8 mouse cellular contexts compared by ENCODE assay signal in the genomic region with DNA sequence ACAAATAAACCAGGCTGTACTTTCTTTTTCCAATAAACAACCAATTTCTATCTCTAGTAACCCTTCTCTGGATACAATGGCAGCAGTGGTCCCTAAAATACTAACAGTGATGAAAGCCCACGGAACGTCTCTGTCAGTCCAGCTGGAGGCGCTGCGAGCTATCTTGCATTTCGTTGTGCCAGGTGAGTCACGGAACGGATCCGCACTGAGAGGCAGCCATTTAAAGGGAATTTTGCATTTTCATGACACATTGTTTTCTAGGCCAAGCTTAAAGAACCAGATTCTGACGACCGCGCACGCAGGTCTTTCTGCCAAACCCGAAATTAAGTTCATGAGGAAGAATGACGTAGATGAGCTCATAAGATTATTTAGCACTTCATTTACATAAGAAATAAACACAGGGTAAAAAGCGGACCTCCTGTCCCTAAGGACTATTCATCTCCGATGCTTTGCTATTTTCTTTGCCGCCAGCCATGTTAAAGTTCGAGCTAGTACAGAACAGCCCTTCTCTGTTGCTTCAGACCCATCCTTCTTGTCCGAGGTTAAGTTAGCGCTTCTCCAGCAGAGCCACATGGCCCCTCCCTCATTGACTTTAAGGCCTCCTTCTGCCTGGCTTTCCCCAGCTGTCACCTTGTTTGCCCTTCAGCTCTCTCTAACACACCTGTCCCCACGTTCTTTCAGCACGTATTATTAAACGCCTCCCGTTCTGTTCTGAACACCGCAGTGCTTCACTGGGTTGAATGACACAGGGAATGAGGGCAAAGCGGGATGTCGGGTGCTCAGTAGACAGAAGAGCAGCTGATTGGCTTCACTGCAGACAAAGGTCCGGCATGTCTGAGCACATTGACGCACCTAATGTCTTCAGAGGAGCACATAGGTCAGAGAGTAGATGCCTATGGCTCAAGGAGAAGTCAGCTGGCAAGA. TPM values are rescaled to one million over a fixed set of nuclear protein-coding genes. Genes with fewer than 3 reads are reported as not detected.
DNase-seq lines count a peak whose midpoint lies in the region; ATAC-seq and TF ChIP-seq lines count a peak whose summit lies in the region.

No protein-coding gene starts in this region.

- no peaks in the 10 kb centered on the region for H3K27me3 ChIP-seq in cerebellum, adult 2 months (ENCODE audit: control insufficient read depth, insufficient read depth, low read length)
- no peaks in the 10 kb centered on the region for H3K27me3 ChIP-seq in lung, postnatal 0 days (replicated peaks; ENCODE audit: insufficient read depth, low read length)
- no peaks in the 10 kb centered on the region for H3K27me3 ChIP-seq in hindbrain, postnatal 0 days (ENCODE audit: insufficient read depth, low read length)

- TF ChIP-seq CTCF in cerebellum, adult 2 months (IDR thresholded peaks at IDR 0.05; ENCODE audit: borderline replicate concordance, insufficient read depth, low read depth, low read length) = 0 out of 2 replicates have a peak, but pooled peaks have one; percentile 2
- TF ChIP-seq CTCF in lung, postnatal 0 days (IDR thresholded peaks at IDR 0.05) = peak; percentile 20; the same call in 1 of the 2 replicates
- peak; percentile 57 for TF ChIP-seq CTCF in hindbrain, postnatal 0 days (IDR thresholded peaks at IDR 0.05; ENCODE audit: low read depth)

- H3K4me1 ChIP-seq in cerebellum, adult 2 months (ENCODE audit: control insufficient read depth, insufficient read depth, low read length) = no peaks in the 10 kb centered on the region
- no peaks in the 10 kb centered on the region for H3K4me1 ChIP-seq in lung, postnatal 0 days (ENCODE audit: insufficient read depth, low read depth, low read length)
- H3K4me1 ChIP-seq in hindbrain, postnatal 0 days (ENCODE audit: insufficient read depth, low read length) = no peaks in the 10 kb centered on the region

- no peak overlapping the region for H3K27ac ChIP-seq in cerebellum, adult 2 months (ENCODE audit: insufficient read depth, low read length)
- no peak overlapping the region for H3K27ac ChIP-seq in lung, postnatal 0 days (ENCODE audit: low read length)
- no peak overlapping the region for H3K27ac ChIP-seq in hindbrain, postnatal 0 days

- no peak overlapping the region for H3K4me2 ChIP-seq in lung, postnatal 0 days (replicated peaks; ENCODE audit: low read depth, low read length)
- H3K4me2 ChIP-seq in hindbrain, postnatal 0 days (ENCODE audit: low read depth, low read length) = peak overlapping the region; percentile 44

- peaks cover 26% of the 10 kb centered on the region for H3K36me3 ChIP-seq in lung, postnatal 0 days (ENCODE audit: insufficient read depth, low read length)
- no peaks in the 10 kb centered on the region for H3K36me3 ChIP-seq in hindbrain, postnatal 0 days (ENCODE audit: insufficient read depth, low read length)

- 57% methylated on average over 29 of the region's 29 CpGs for WGBS in cerebellum, adult 2 months
- 49% methylated on average over 29 of the region's 29 CpGs for WGBS in lung, postnatal 0 days
- WGBS in hindbrain, postnatal 0 days = 25% methylated on average over 29 of the region's 29 CpGs

- no peak for TF ChIP-seq POLR2A in cerebellum, adult 2 months (IDR thresholded peaks at IDR 0.05; ENCODE audit: borderline replicate concordance, insufficient read depth, low read length)

- no peak overlapping the region for H3K4me3 ChIP-seq in cerebellum, adult 2 months (replicated peaks; ENCODE audit: insufficient read depth, low read depth, low read length)
- no peak overlapping the region for H3K4me3 ChIP-seq in lung, postnatal 0 days (ENCODE audit: low read depth, low read length)
- H3K4me3 ChIP-seq in hindbrain, postnatal 0 days (ENCODE audit: low read length) = peak overlapping the region; percentile 6

- peak; percentile 23 to 49 for DNase-seq in cerebellum, adult 2 months
- DNase-seq in lung, postnatal 0 days (ENCODE audit: low spot score) = no peak
- no peak for DNase-seq in lung, postnatal 14 days
- DNase-seq in hindbrain, postnatal 0 days (ENCODE audit: low spot score) = peak; percentile 78
- peak; percentile 24 for DNase-seq in retina, embryonic 14.5 days (ENCODE audit: low spot score)
- no peak for DNase-seq in kidney, postnatal 25 days
- no peak for DNase-seq in layer of hippocampus, adult 11-12 months (ENCODE audit: low spot score)

- H3K9me3 ChIP-seq in lung, postnatal 0 days (ENCODE audit: low read length) = no peaks in the 10 kb centered on the region
- H3K9me3 ChIP-seq in hindbrain, postnatal 0 days (ENCODE audit: low read length) = no peaks in the 10 kb centered on the region

- ATAC-seq in cerebellum, adult (ENCODE audit: insufficient number of reproducible peaks, low FRiP score, low TSS enrichment) = no peak
- no peak for ATAC-seq in lung, postnatal 0 days
- peak; percentile 51; the same call in 1 of the 2 replicates for ATAC-seq in hindbrain, postnatal 0 days

- TF ChIP-seq EP300 in lung, postnatal 0 days (IDR thresholded peaks at IDR 0.05) = no peak

- H3K9ac ChIP-seq in lung, postnatal 0 days (replicated peaks; ENCODE audit: low read depth) = no peak overlapping the region
- H3K9ac ChIP-seq in hindbrain, postnatal 0 days (replicated peaks; ENCODE audit: low read length) = no peak overlapping the region

RNA-seq across cellular contexts. Expression of gene Lrrk2, which starts 36.5 kb away (rescaled TPM):
- polyA plus RNA-seq in cerebellum, adult 2 months (2012; rRNA removed) = 14.2 and 15.5 TPM in 2 replicates
- 31.6 and 33.9 TPM in 2 replicates for polyA plus RNA-seq in lung, postnatal 0 days (2015; fragmentation: Nextera tagmentation; extraction: Ambion mirVana)
- total RNA-seq in hindbrain, postnatal 0 days (2014; rRNA removed) = 5.5 and 13.0 TPM in 2 replicates
- polyA plus RNA-seq in hindbrain, postnatal 0 days (2015; fragmentation: Nextera tagmentation; extraction: Ambion mirVana) = 1.8 and 1.9 TPM in 2 replicates

Comparison
In these comparisons a context has a peak if more than half of its experiments do, and no peak if none do; other contexts are left out.
1. DNase-seq: peak in cerebellum, adult 2 months (2 of 2), hindbrain, postnatal 0 days (single experiment) and retina, embryonic 14.5 days (single experiment); none in lung, postnatal 0 days (single experiment), lung, postnatal 14 days (single experiment), kidney, postnatal 25 days (0 of 2) and layer of hippocampus, adult 11-12 months (single experiment).
2. CTCF ChIP-seq: peak in every context shown above with its lines; median percentile 57 in hindbrain, postnatal 0 days; 20 in lung, postnatal 0 days; 2 in cerebellum, adult 2 months.